Mouse (Mus musculus) mouse embryonic stem cell (cell line): Measurements from ENCODE around the gene Fahd1.

Source experiments
- in situ Hi-C, 2 experiments: fragments of 300-500 bp; cut with MboI; formaldehyde crosslinking; loops; 1 replicate in 1 of 2; 3 replicates in 1 of 2; pipeline ENCODE4 v1.14.3; 2019 to 2020; ENCODE audit warnings: low sequenced_read_pairs in 2 of 2, low pct_unique_long_range_greater_than_20kb in 1 of 2, mixed read lengths in 1 of 2; ENCODE audit not compliant: unreplicated experiment in 1 of 2

Fahd1 gene

DNA sequence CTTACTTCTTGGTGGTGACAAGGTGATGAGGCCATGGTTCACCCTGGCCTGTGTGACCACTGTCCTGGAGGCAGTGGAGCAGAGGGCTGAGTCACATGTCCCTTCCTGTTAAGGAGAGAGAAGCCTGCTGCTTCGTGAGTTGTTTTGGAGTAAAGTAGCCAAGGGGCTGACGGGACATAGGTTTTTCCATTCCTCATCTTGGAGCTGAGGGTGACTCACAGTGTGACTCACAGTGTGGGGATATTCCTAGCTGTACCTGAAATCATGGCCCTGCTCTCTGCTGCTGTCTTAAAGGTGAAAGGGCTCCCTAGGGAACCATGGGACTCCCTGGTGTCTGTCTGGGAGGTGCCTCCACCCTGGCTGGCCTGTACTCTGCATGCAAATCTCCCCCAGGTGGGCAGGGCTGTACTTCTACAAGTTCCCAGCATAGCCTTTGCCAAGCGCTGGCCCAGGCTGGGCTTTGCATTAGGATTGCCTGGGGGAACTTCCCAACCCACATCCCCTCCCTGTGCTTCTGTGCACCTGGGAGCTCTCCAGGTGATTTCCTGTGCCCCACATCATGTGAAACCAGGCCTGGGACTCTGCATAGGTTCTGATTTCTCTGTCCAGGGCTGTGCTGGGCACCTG lies 5.8 kb upstream of the Fahd1 start:
- in situ Hi-C loops = no loop called here

DNA sequence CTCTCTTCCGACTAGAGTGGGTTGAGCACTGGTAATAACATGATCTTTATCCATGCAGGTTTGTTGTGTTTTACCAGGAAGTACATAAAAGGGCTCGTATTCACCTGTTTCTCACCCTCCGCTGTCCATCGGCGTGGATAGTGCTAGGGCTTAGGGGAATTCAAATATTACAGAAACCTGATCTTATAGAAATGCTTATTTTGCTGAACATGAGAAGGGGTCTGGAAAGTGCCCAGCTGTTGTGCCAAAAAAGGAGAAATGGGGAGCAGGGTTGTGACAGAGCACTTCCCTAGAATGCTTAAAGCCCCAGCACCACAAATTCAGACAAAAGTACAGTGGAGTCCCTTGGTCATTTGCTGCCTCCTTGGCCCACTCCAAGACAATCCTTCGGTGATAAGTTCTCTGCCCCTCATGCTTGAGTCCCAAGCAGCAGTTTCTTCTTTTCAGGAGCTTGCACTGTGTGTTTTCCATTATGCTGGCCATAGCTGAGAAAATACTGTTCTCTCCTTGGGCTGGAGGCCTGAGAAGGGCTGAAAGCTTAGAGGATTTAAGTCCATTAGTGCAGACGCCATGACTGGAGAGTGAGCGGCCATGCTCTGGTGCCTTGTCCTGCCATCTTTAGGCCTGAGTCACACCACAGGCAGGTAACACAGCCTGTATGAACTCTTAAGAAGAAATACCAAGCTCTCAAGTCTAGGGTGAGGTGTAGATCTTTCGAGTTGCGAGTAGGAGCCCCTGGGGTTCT lies 1.4 kb upstream of the Fahd1 start:
- in situ Hi-C loops = no loop called here

DNA sequence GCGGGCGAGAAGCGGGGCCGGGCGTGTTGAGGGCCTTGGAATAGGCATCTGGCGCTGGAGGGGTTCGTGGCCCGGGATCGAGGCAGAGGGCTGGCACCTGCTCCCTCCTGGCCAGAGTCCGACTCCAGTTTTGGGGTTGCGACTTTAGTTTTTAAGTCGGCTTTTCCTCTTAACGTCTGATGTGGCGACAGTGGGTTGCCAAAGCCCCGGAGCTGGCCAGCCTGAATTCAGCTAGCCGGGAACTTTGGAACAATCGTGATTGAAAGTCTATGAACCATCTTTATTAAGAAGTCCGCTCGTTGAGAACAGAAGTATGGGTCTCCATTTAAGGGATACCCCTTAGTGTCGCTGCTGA lies 586 bp upstream of the Fahd1 start:
- in situ Hi-C loops = no loop called here

DNA sequence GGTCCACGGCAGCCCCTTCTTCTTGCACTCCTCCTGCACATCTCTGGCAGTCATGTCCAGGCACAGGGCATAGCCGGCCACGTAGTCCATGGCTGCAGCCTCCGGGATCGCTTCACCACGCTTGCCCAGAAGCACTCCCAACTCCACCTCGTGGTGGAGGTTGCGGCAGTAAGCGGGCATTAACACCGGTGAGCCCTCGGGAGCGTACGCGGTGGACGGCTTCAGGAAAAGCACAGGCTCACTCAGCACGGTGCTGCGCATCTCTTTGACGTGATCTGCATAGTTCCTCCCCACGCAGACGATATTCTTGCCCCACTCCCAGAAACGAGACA lies 465 bp downstream of the Fahd1 start:
- in situ Hi-C loops = no loop called here

DNA sequence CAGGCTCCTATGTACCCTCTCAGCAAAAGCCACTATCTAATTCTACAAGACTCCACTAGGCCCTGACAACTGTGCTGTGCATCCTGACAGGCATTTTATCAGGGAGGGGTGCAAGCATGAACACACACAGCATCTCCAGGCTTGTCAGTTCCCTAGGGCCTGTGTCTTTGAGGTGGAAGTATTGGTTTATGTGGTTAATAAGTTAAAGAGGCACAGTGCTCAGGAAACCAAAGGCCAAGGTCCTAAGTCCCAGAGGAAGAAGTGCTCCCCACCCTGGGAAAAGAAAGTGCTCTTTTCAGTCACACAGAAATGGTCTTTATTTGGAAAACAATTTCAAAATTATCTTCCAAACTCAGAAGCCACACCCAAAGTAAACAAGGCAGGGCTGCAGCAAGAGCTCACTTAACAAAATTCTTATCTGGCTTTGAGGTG lies 1.5 kb downstream of the Fahd1 start:
- in situ Hi-C loops = no loop called here

DNA sequence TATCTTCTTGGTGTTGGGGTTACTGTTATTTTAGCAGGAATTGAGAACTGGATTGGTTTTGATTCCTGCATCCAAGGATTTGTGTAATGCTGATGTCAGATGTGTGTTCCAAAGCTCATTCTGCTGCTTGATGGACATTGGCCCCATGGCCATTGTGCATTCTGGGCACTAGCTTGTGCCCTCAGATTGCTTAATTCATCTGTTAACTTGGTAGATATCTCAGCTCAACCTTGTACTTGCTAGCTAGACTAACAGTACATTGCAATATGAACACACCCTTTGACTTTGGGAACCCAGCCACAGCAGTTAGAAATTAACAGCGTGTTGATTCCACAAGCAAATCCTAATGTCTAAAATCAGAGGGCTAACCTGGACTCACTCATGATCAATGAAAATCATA lies 2.8 kb downstream of the Fahd1 start:
- in situ Hi-C loops = no loop called here

DNA sequence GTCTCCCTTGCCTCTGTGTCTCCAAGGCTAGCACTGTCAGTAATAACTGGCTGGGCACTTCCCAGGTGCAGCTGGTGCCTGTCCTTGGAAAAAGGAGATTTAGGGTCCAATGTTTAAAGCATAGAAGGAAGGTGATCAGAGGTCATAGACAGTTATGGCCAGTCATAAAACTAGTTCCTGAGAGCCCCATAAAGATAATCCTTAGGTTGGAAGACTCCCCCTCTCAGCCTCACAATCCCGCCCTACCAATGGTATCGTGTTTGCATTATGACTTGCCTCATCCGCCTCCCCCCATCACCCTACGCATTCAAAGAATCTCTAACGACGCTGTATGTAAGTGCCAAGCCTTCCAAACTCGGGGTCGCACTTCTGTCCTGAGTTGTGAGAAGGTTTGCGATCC lies 5.6 kb downstream of the Fahd1 start:
- in situ Hi-C loops = no loop called here

DNA sequence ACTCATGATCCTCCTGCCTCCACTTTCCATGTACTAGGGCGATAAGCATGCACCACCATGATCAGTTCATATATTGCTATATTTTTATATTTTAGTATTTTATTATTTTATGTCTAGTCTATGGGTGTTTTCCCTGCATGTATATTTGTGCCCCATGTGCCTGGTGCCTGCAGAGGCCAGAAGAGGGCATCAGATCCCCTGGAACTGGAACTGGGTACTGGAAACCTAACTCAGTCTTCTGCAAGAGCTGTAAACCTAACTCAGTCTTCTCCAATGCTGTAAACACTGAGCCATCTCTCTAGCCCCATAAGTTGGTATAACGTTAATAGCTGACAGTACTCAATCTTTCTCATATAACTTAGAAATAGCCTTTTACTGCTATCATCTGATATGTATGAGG lies 7.5 kb downstream of the Fahd1 start:
- in situ Hi-C loops = no loop called here

DNA sequence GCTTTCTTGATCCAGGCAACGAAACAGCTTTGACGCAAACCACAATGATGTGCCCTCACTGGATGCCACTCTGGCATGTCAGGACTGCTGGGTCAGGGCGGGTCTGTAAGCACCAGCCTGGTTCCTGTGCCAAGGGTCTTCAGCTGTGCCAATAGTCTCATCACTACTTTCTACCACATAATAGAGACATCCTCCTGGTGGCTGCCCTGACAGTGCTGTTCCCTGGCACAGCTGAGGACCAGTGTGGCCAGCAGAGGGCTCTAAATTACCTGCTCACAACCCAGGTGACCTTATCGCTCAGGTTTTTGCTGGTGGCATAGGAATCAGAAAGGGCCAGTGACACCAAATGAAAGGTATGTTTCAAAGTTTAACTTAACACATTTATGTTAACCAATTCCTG lies 9.0 kb downstream of the Fahd1 start:
- in situ Hi-C loops = no loop called here

DNA sequence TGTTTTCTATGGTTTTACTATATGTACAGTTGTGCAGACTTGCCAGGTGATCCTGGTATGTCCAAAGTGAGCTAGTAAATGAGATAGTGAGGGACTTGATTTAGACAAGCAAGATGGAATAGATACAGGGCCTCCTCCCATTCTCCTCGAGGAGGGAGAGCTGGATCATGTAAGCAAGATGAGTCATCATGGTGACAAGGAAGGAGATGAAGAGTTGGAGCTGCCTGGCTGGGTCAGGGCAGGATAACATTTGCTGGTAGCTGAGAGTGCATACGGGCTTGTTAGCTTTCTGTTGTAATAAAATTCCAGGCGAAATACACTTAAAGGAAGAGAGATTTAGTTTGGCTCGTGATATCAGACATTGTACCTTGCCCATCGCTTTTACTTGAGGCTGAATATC lies 9.8 kb downstream of the Fahd1 start:
- in situ Hi-C loops = no loop called here

DNA sequence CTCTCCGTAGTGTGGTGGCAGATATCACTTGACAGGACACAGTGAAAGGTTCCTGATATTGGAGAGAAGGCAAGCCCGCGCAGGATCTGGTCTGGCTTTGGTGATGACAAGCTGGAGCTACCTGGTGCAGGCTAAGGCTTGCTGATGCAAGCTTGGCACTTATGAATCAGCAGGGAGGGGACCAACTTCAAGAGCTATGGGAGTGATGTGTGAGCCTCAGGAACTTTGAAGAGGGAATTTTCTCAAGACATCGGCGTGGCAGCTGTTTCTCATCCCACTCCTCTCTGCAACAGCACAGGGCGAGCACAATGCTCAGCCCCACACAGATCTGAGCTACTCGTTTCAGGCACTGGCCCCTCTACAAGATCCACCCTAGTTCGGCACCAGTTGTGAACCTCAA lies 10.3 kb downstream of the Fahd1 start, which contains the start of gene Hagh:
Gene Hagh (plus strand): TSS at position 302 of the 400 bp plus-strand sequence.
- in situ Hi-C loops = no loop called here

DNA sequence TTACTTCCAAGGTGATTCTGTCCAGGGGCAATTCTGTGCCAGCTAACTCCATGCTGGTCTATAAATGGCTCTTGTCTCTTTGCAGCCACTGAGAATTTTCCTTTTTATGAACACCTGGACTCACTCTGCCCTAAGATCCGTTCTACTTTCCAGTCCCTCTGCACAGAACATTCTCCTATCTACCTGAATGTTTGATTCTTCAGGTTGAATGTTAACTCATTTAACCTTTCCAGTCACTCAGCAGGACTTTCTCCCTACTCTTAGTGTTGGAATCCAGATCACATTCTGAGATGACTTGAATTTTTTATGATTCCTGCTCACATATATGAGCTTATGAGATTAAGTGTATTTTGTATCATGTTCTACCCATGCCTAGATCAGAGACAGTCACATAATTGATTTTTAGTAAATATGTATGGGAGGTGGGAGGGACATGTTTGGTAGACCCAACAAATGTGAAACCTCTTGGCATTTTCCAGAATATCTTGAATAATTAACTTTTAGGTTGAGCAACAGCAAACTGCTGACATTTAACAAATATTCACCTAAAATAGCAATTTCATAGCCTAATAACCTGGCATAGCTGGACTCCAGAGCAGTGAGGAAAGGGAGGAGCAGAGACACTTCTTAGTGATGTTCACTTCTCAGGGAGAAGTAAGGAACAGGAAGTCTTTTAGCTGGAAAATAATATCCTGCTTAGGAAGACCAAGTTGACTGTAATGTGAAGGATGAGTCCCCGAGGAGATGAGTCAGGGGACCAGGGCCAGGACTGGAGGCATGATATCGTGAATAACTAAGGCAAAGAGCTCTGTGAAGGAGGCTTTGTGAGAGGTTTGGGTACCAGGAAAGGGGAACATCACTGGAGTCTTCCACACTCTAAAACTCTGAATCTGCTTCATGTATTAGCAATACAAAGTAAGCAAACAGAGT lies 28.5 kb downstream of the Fahd1 start:
- in situ Hi-C loops = no loop called here

DNA sequence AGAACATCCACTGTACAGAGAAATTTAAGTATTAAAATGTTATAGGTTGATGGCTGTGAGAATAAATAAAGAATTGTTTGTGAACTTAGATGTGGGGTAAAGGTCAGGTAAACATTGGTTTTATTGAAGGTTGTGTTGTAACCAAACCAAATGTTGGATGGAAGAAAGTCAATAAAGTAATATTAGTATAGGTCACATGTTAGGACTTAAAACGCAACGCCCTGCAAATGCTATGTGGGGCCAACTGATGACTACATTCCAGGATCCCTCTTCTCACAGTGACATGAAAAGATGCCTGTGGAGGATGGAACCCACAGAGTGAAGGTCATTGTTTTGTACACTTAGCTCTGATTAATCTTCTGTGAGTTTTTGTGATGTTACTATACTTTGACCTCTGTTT lies 30.7 kb downstream of the Fahd1 start:
- in situ Hi-C loops = no loop called here

DNA sequence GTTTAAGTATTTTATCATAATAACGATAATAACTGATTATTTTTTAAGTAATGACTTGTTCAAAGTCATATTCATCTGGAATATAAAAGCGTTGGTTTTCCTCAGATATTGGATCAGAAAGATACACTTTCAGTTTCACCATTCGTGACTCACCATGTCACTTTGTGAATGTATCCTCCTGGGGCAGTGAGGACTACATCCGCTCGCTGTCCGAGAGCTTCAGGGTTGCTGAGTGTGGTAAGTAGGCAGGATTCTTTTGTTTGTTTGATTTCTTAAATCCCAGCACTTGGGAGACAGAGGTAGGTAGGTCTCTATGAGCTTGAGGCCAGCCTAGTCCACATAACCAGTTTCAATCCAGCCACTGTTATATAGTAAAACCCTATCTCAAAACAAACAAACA lies 32.0 kb downstream of the Fahd1 start:
- in situ Hi-C loops = no loop called here

DNA sequence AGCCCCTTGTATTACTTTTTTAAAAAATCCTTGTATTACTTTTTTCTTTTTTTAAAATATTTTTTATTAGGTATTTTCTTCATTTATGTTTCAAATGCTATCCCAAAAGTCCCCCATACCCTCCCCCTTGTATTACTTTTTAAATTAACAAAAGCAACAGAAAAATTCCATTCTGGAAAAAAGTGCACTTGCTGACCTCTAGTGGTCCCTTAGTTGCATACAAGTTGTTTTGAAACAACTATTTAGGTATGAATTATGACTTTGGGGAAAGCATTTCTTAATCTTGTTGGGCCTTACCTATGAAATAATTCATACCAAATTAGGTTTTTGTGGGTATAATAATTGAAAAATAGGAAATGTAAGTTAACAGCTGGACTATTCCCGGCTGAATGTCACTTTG lies 32.7 kb downstream of the Fahd1 start:
- in situ Hi-C loops = no loop called here

DNA sequence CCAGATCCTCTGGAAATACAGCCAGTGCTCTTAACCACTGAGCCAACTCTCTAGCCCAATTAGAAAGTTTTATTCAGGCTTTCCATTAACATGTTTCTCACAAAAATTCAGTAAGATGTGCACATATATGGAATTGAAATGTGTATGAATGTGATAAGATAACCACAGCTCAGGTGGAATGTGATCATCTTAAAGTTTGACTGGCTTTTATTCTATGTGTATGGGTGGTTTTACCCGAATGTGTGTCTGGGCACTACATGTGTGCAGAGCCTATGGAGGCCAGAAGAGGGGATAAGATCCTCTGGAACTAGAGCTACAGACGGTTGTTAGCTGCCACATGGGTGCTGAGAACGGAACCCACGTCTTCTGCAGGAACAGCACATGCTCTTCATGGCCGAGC lies 34.9 kb downstream of the Fahd1 start:
- in situ Hi-C loops = no loop called here

DNA sequence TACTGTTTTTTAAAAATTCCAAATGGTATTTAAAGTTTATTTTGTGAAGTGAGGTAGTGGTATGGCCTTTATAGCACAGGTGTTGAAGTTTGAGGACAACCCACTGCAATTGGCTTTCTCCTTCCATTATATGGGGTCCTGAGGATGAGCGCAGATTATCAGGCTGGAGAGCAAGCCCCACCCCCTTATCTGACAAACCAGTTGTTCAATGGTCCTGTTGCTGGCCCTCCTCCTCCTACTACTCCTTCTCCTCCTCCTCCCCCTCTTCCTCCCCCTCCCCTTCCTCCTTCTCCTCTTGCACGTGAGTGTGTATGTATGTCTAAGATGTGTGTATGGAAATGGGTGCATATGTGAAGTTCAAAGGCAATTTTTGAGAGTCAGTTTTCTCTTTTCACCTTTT lies 37.9 kb downstream of the Fahd1 start:
- in situ Hi-C loops = no loop called here

DNA sequence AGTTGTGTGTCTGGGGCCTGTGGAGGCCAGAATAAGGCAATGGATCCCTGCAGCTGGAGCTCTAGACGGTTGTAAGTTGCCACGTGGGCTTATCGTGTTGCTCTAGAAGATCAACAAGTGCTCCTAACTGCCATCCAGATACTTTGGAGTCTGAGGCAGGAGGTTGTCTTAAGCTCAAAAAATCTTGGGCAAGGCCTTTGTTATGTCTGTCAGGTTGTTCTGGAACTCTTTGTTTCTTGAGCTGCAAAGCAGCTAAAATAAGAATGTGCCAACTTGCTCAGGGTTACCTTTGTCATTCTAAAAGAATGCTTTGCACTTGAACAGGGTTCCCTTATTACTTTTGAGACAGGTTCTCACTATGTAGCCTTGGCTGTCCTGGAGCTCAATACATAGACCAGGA lies 39.0 kb downstream of the Fahd1 start:
- in situ Hi-C loops = no loop called here
